8 mouse cellular contexts compared by ENCODE assay signal in the genomic region with DNA sequence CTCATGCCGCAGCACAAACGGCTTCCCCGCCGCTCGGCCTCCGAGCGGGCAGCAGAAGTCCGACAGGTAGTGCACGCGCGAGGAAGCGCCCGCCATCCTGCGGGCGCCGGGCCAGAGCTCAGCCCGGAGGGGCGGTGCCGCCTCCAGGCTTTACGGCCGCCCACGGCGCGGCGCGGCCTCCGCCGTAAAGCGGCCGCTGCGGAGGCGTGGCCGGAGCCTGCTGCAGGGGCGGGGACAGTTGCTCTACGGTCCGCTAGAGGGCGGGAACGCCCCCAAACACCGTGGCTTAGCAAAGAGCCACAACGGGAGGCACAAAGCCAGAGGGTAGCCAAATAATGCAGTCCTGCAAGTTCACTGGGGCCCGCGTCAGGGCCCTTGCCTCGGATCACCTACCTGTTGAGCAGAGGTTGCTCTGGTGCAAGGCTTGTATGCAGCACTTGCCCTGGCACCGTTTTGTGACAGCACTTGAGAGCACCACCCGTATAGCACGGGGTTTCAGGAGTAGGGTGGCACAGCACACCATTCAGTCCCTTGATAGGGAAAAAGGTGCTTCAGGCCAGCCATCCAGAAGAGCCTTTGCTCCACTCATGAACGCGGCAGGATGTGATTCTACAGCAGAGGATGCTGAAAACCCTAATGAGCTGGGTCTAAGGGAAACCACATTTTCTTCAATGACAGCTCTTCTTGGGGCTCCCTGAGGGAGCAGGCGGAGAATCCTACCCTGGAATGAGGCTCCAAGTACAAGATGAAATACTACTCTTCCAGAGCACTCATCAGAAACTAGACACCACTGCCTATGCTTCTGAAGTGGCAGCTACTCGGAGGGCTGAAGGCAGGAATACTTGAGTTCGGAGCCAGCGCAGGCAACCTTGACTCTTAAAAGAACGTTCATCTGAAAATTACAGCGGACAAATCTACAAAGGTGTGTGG. TPM values are rescaled to one million over a fixed set of nuclear protein-coding genes. Genes with fewer than 3 reads are reported as not detected.
A peak's percentile ranks its signal among the peaks of the same experiment; 100 is the strongest.
DNase-seq lines count a peak whose midpoint lies in the region; ATAC-seq lines count a peak whose summit lies in the region.

A gene (minus strand): TSS at position 154 of the 930 bp plus-strand sequence.

- H3K27ac ChIP-seq in lung, embryonic 16.5 days (ENCODE audit: low read length), result peak within 1 kb of the TSS; percentile 77

- peak within 1 kb of the TSS; percentile 82 for H3K9ac ChIP-seq in lung, embryonic 16.5 days (ENCODE audit: low read length)

- 5% methylated on average over 53 of the region's 54 CpGs for WGBS in lung, embryonic 16.5 days

- H3K36me3 ChIP-seq in lung, embryonic 16.5 days (ENCODE audit: control insufficient read depth, insufficient read depth, low read length), result peaks cover 45% of the 10 kb centered on the region

- DNase-seq in MEL-GATA-1-ER (ENCODE audit: extremely low read depth, low read depth), result peak; percentile 83
- peak; percentile 82 for DNase-seq in cerebellum, adult 8-10 months
- peak; percentile 95 for DNase-seq in forelimb bud, embryonic 11.5 days (ENCODE audit: low read depth, low spot score)
- DNase-seq in layer of hippocampus, adult 9-10 months (ENCODE audit: low spot score), result peak; percentile 70
- peak; percentile 72 for DNase-seq in ovary, postnatal 10 days (ENCODE audit: low spot score)
- peak; percentile 82 to 90 for DNase-seq in thymus, postnatal 10 days (ENCODE audit: low spot score in 2 of 2)

- H3K27me3 ChIP-seq in lung, embryonic 16.5 days (ENCODE audit: control insufficient read depth, insufficient read depth, low read depth, low read length), result no peaks in the 10 kb centered on the region

- H3K4me1 ChIP-seq in lung, embryonic 16.5 days (replicated peaks; ENCODE audit: control insufficient read depth, insufficient read depth, low read length), result peaks cover 13% of the 10 kb centered on the region

- ATAC-seq in hematopoietic stem cell, adult 5-6 weeks (replicated peaks in 1 of 2; ENCODE audit: insufficient read depth in 1 of 2, low FRiP score in 2 of 2, low TSS enrichment in 1 of 2, low read depth in 1 of 2, poor library complexity in 2 of 2, severe bottlenecking in 2 of 2), result peak; percentile 83 to 93
- peak; percentile 93 for ATAC-seq in lung, embryonic 16.5 days (ENCODE audit: low read depth)

- H3K4me3 ChIP-seq in lung, embryonic 16.5 days (ENCODE audit: low read length), result peak within 1 kb of the TSS; percentile 90

- H3K4me2 ChIP-seq in lung, embryonic 16.5 days (ENCODE audit: low read depth, low read length), result peak within 1 kb of the TSS; percentile 70

- H3K9me3 ChIP-seq in lung, embryonic 16.5 days (ENCODE audit: control insufficient read depth, low read length), result no peaks in the 10 kb centered on the region

RNA-seq across cellular contexts. Expression of the gene that starts here (rescaled TPM):
- 9.9 and 20.1 TPM in 2 replicates for total RNA-seq in hematopoietic stem cell, adult 5-6 weeks (2017)
- 36.7 and 41.4 TPM in 2 replicates for polyA plus RNA-seq in lung, embryonic 16.5 days (2015; fragmentation: Nextera tagmentation; extraction: Ambion mirVana)

Comparison
In these comparisons a context has a peak if more than half of its experiments do, and no peak if none do; other contexts are left out.
1. Peak in every context shown above with its lines: DNase-seq, ATAC-seq, H3K4me3 ChIP-seq and H3K27ac ChIP-seq.